Mouse (Mus musculus) hindbrain, postnatal 0 days (tissue): ENCODE data around the gene Gm28038. TPM values are rescaled to one million over a fixed set of nuclear protein-coding genes. Genes with fewer than 3 reads are reported as not detected.

Experiments
- ATAC-seq: fragments of 200-750 bp; cut with Nextera tagmentation; 2 replicates; pipeline ENCODE4 v1.8.0; 2017; ENCODE audit warnings: mild to moderate bottlenecking, moderate TSS enrichment, moderate library complexity
- DNase-seq: peaks from one replicate; pipeline ENCODE4 v3.0.0-alpha.2; 2015; ENCODE audit warnings: low spot score
- H3K27ac ChIP-seq: fragments of 300-500 bp; sonication (generic); 2 replicates; pipeline ENCODE4 v1.5.1; 2014; ENCODE audit warnings: mild to moderate bottlenecking
- H3K27me3 ChIP-seq: fragments of 300-500 bp; sonication (generic); 2 replicates; pipeline ENCODE4 v1.6.1; 2014; ENCODE audit warnings: low read length, mixed read lengths; ENCODE audit not compliant: insufficient read depth
- H3K36me3 ChIP-seq: fragments of 300-500 bp; sonication (generic); 2 replicates; pipeline ENCODE4 v1.6.1; 2014; ENCODE audit warnings: low read length, mixed read lengths; ENCODE audit not compliant: insufficient read depth
- H3K4me1 ChIP-seq: fragments of 300-500 bp; sonication (generic); 2 replicates; pipeline ENCODE4 v1.6.1; 2014; ENCODE audit warnings: antibody characterized with exemption, low read length, mixed read lengths; ENCODE audit not compliant: insufficient read depth
- H3K4me2 ChIP-seq: fragments of 300-500 bp; sonication (generic); 2 replicates; pipeline ENCODE4 v1.6.1; 2014; ENCODE audit warnings: low read depth, mild to moderate bottlenecking, low read length, moderate library complexity, mixed read lengths
- H3K4me3 ChIP-seq: fragments of 300-500 bp; sonication (generic); 2 replicates; pipeline ENCODE4 v1.5.1; 2014; ENCODE audit warnings: low read length
- H3K9ac ChIP-seq: fragments of 300-500 bp; sonication (generic); replicated peaks from 2 replicates; pipeline ENCODE4 v1.6.1; 2014; ENCODE audit warnings: mild to moderate bottlenecking, low read length, moderate library complexity, mixed read lengths
- H3K9me3 ChIP-seq: fragments of 300-500 bp; sonication (generic); 2 replicates; pipeline ENCODE4 v1.6.1; 2016; ENCODE audit warnings: low read length, mixed read lengths
- CTCF ChIP-seq: IDR thresholded peaks from 2 replicates; pipeline ENCODE4 v1.5.1; 2016; ENCODE audit warnings: antibody characterized with exemption, control low read depth, low read depth
- WGBS: fragments of 180-500 bp; shearing (Covaris S2); extraction: QIAGEN DNeasy Blood & Tissue Kit; methylation state at CpG from one replicate; pipeline ENCODE4 v1.1.7; 2014; 5-methylcytosine and 5-hydroxymethylcytosine counted together
- polyA plus RNA-seq: library from polyadenylated mRNA; unstranded; fragments of >200 nt; fragmentation: Nextera tagmentation; extraction: Ambion mirVana; gene quantifications from 2 replicates; pipeline ENCODE4 v1.2.1, GENCODE M21; 2015
- total RNA-seq: library from RNA; depleted of rRNA; stranded (reverse); fragments of >200 nt; gene quantifications from 2 replicates; pipeline ENCODE4 v1.2.3, GENCODE M21; 2014

Gm28038 gene
- total and polyA plus RNA-seq, 2 experiments from 2014 or later, result not detected

GRCm38 (mm10) chr2:30256616-30257350 lies 24.1 kb upstream of the Gm28038 start:
- no peak for ATAC-seq
- peaks cover 42% of the 10 kb centered on the region for H3K36me3 ChIP-seq
- WGBS, result 97% methylated on average over 30 of the region's 30 CpGs

GRCm38 (mm10) chr2:30257699-30258460 lies 23.0 kb upstream of the Gm28038 start:
- DNase-seq, result no peak
- Histone ChIP-seq H3K9ac (no peak overlapping the region), H3K36me3 (peaks cover 47% of the 10 kb centered on the region), H3K4me1 (no peaks in the 10 kb centered on the region; the same call in 1 of the 2 replicates), H3K4me2 (no peak overlapping the region), H3K9me3 (no peaks in the 10 kb centered on the region), H3K27ac (no peak overlapping the region), H3K27me3 (no peaks in the 10 kb centered on the region), H3K4me3 (no peak overlapping the region)
- 85% methylated on average over 7 of the region's 7 CpGs for WGBS
- ATAC-seq, result no peak
- TF ChIP-seq CTCF, result no peak

More at GRCm38 (mm10) chr2:30256616-30257350, 24.1 kb upstream of the Gm28038 start:
- H3K27ac ChIP-seq, result no peak overlapping the region
- no peak overlapping the region for H3K9ac ChIP-seq
- DNase-seq, result no peak
- H3K4me3 ChIP-seq, result no peak overlapping the region
- no peak for TF ChIP-seq CTCF
- no peak overlapping the region for H3K4me2 ChIP-seq
- H3K4me1 ChIP-seq, result no peaks in the 10 kb centered on the region; the same call in 1 of the 2 replicates
- H3K27me3 ChIP-seq, result no peaks in the 10 kb centered on the region
- H3K9me3 ChIP-seq, result no peaks in the 10 kb centered on the region

- no peak overlapping the region for H3K4me2 ChIP-seq
- H3K27ac ChIP-seq, result no peak overlapping the region
- no peaks in the 10 kb centered on the region for H3K9me3 ChIP-seq
- H3K27me3 ChIP-seq, result no peaks in the 10 kb centered on the region
- DNase-seq (no peak), ATAC-seq (no peak)
- TF ChIP-seq CTCF, result no peak
- H3K9ac ChIP-seq, result no peak overlapping the region
- no peak overlapping the region for H3K4me3 ChIP-seq
- 89% methylated on average over 4 of the region's 4 CpGs for WGBS
- peaks cover 48% of the 10 kb centered on the region for H3K36me3 ChIP-seq
- peaks cover 4% of the 10 kb centered on the region; the same call in 1 of the 2 replicates for H3K4me1 ChIP-seq
Observed at GRCm38 (mm10) chr2:30258600-30258999, 22.2 kb upstream of the Gm28038 start.

GRCm38 (mm10) chr2:30259131-30260064 lies 21.4 kb upstream of the Gm28038 start:
- Histone ChIP-seq H3K27me3 (no peaks in the 10 kb centered on the region), H3K4me3 (no peak overlapping the region), H3K4me1 (peaks cover 12% of the 10 kb centered on the region; the same call in 1 of the 2 replicates), H3K27ac (no peak overlapping the region), H3K36me3 (peaks cover 56% of the 10 kb centered on the region), H3K9me3 (no peaks in the 10 kb centered on the region), H3K9ac (no peak overlapping the region), H3K4me2 (no peak overlapping the region)
- WGBS, result 80% methylated on average over 15 of the region's 15 CpGs
- no peak for TF ChIP-seq CTCF
- no peak for ATAC-seq
- peak; percentile 21 for DNase-seq

GRCm38 (mm10) chr2:30261064-30261736 lies 19.6 kb upstream of the Gm28038 start:
- H3K27ac ChIP-seq, result peak overlapping the region; percentile 51; the same call in 1 of the 2 replicates
- no peak overlapping the region for H3K4me2 ChIP-seq
- H3K36me3 ChIP-seq, result peaks cover 44% of the 10 kb centered on the region
- DNase-seq, result peak; percentile 27
- H3K9me3 ChIP-seq, result no peaks in the 10 kb centered on the region
- no peak overlapping the region for H3K4me3 ChIP-seq
- H3K27me3 ChIP-seq, result no peaks in the 10 kb centered on the region
- H3K9ac ChIP-seq, result no peak overlapping the region
- WGBS, result 80% methylated on average over 4 of the region's 4 CpGs
- H3K4me1 ChIP-seq, result peaks cover 21% of the 10 kb centered on the region
- peak; percentile 32 for TF ChIP-seq CTCF
- no peak for ATAC-seq
